Mouse (Mus musculus) ES-Bruce4 (cell line): Measurements from ENCODE around the gene Atp6v0c. TPM values are rescaled to one million over a fixed set of nuclear protein-coding genes. Genes with fewer than 3 reads are reported as not detected.

Experiments used
- H3K27ac ChIP-seq: 2 replicates; pipeline ENCODE4 v1.5.1; 2012; ENCODE audit warnings: low read length, inconsistent platforms; ENCODE audit not compliant: insufficient read depth
- H3K27me3 ChIP-seq: 2 replicates; pipeline ENCODE4 v1.6.1; 2012; ENCODE audit warnings: mild to moderate bottlenecking, low read length, inconsistent platforms; ENCODE audit not compliant: control insufficient read depth, poor library complexity, insufficient read depth, severe bottlenecking
- H3K36me3 ChIP-seq: 2 replicates; pipeline ENCODE4 v1.6.1; 2012; ENCODE audit warnings: inconsistent platforms, mild to moderate bottlenecking, low read length, moderate library complexity; ENCODE audit not compliant: control insufficient read depth, poor library complexity, insufficient read depth, severe bottlenecking
- H3K4me1 ChIP-seq: one replicate; pipeline ENCODE4 v1.8.1; 2011; ENCODE audit warnings: low read length; ENCODE audit not compliant: control insufficient read depth, insufficient read depth
- H3K4me3 ChIP-seq: 2 replicates; pipeline ENCODE4 v1.5.1; 2011; ENCODE audit warnings: low read depth, mild to moderate bottlenecking, low read length
- H3K9ac ChIP-seq: 2 replicates; pipeline ENCODE4 v1.6.1; 2012; ENCODE audit warnings: low read depth, mild to moderate bottlenecking, inconsistent platforms; ENCODE audit not compliant: poor library complexity, severe bottlenecking
- H3K9me3 ChIP-seq: replicated peaks from 2 replicates; pipeline ENCODE4 v1.6.1; 2012; ENCODE audit warnings: mild to moderate bottlenecking, low read length, inconsistent platforms; ENCODE audit not compliant: control insufficient read depth, poor library complexity, insufficient read depth, severe bottlenecking
- CTCF ChIP-seq: IDR thresholded peaks from one replicate; pipeline ENCODE4 v1.8.1; 2011; ENCODE audit warnings: low read depth, low read length
- EP300 ChIP-seq: IDR thresholded peaks from 2 replicates; pipeline ENCODE4 v1.6.1; 2011; ENCODE audit warnings: low read depth, low read length; ENCODE audit not compliant: insufficient read depth
- POLR2A ChIP-seq: IDR thresholded peaks from one replicate; pipeline ENCODE4 v1.8.1; 2011; ENCODE audit warnings: low read length; ENCODE audit not compliant: insufficient read depth
- polyA plus RNA-seq: library from polyadenylated mRNA; stranded (reverse); fragments of >200 nt; gene quantifications from 2 replicates; pipeline ENCODE4 v1.2.4, GENCODE M21; 2011; ENCODE audit warnings: low read depth; ENCODE audit not compliant: missing spikeins, insufficient read depth, insufficient read length

Atp6v0c gene
- polyA plus RNA-seq, 1 experiment = 254 TPM

GRCm38 (mm10) chr17:24157121-24157520 lies 12.4 kb downstream of the Atp6v0c start:
- no peak overlapping the region for H3K27ac ChIP-seq
- no peaks in the 10 kb centered on the region for H3K36me3 ChIP-seq
- no peaks in the 10 kb centered on the region for H3K4me1 ChIP-seq
- H3K4me3 ChIP-seq = no peak overlapping the region
- no peaks in the 10 kb centered on the region for H3K27me3 ChIP-seq
- TF ChIP-seq CTCF = no peak
- TF ChIP-seq POLR2A = no peak
- no peak for TF ChIP-seq EP300
- H3K9ac ChIP-seq = no peak overlapping the region
- no peaks in the 10 kb centered on the region for H3K9me3 ChIP-seq

DNA sequence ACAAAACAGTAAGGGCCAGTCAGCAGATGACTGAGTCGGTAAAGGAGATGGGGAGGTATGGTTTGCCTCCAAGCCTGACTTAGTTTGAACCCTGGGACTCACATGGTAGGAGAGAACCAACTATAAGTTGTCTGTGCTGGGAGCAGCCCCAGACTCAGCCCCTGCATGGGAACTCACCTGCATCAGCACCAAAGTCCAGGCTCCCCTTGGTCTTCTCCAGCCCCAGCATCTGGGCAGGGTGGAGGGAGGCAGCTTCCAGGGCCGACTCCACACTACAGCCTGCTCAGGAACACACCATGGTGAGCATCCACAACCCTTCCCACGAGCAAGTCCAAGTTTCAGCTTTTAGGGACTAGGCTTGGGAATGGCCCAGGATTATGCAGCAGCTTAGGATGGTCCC lies 13.1 kb downstream of the Atp6v0c start:
- TF ChIP-seq POLR2A = no peak
- no peak for TF ChIP-seq EP300
- TF ChIP-seq CTCF = no peak
- Histone ChIP-seq H3K36me3 (no peaks in the 10 kb centered on the region), H3K27ac (no peak overlapping the region), H3K27me3 (no peaks in the 10 kb centered on the region), H3K9me3 (no peaks in the 10 kb centered on the region), H3K4me1 (no peaks in the 10 kb centered on the region), H3K9ac (no peak overlapping the region), H3K4me3 (no peak overlapping the region)

- no peaks in the 10 kb centered on the region for H3K36me3 ChIP-seq
- no peak overlapping the region for H3K27ac ChIP-seq
- H3K4me3 ChIP-seq = no peak overlapping the region
- TF ChIP-seq EP300 (no peak), POLR2A (no peak), CTCF (no peak)
- no peaks in the 10 kb centered on the region for H3K9me3 ChIP-seq
- no peaks in the 10 kb centered on the region for H3K4me1 ChIP-seq
- H3K27me3 ChIP-seq = no peaks in the 10 kb centered on the region
- H3K9ac ChIP-seq = no peak overlapping the region
Measured at GRCm38 (mm10) chr17:24155742-24156141, 13.8 kb downstream of the Atp6v0c start.

- no peaks in the 10 kb centered on the region for H3K36me3 ChIP-seq
- H3K9me3 ChIP-seq = no peaks in the 10 kb centered on the region
- H3K27ac ChIP-seq = no peak overlapping the region
- TF ChIP-seq POLR2A = no peak
- no peak for TF ChIP-seq EP300
- no peak for TF ChIP-seq CTCF
- H3K4me1 ChIP-seq = no peaks in the 10 kb centered on the region
- H3K4me3 ChIP-seq = no peak overlapping the region
- H3K9ac ChIP-seq = no peak overlapping the region
- H3K27me3 ChIP-seq = no peaks in the 10 kb centered on the region
Measured at GRCm38 (mm10) chr17:24154463-24154862, 15.0 kb downstream of the Atp6v0c start.

DNA sequence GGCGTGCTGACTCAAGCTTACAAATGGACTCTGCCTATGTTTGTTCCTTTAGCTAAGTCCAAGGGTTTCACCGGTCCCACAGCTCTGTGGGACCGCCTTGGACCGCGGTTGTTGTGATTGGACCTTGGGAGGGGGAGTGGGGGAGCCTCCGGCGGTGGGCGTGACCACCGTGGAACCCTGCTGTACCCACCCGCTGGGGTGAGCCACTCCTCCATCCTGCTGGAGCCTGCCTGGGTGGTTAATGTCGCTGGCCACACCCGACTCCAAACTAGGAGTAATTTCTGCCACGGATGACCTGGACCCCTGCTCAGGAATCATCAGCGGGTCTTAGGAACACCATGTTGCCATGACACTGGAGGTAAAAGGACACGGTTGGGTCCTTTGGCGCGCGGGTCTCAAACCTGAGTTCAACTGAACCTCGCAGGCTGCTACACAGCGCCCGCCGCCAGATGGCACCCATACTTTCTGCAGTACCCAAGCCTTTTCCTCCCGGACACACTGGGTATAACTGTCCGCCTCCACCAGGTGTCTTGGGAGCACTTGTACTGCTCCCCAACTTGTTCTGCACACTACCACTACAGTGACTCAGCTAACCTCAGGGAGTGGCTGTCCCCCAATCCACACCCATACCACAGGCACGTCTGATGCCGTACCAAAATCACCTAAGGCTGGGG lies 17.5 kb downstream of the Atp6v0c start:
- TF ChIP-seq CTCF (peak; percentile 81), EP300 (no peak)
- H3K36me3 ChIP-seq = no peaks in the 10 kb centered on the region
- H3K9ac ChIP-seq = peak overlapping the region; percentile 33; the same call in 1 of the 2 replicates
- H3K27me3 ChIP-seq = no peaks in the 10 kb centered on the region
- H3K9me3 ChIP-seq = no peaks in the 10 kb centered on the region
- H3K4me1 ChIP-seq = no peaks in the 10 kb centered on the region
- H3K27ac ChIP-seq = peak overlapping the region; percentile 48; the same call in 1 of the 2 replicates
- peak overlapping the region; percentile 49 for H3K4me3 ChIP-seq

GRCm38 (mm10) chr17:24151382-24151781 lies 18.1 kb downstream of the Atp6v0c start:
- no peak overlapping the region for H3K4me3 ChIP-seq
- H3K27me3 ChIP-seq = no peaks in the 10 kb centered on the region
- H3K27ac ChIP-seq = peak overlapping the region; percentile 6; the same call in 1 of the 2 replicates
- peak overlapping the region; percentile 33; the same call in 1 of the 2 replicates for H3K9ac ChIP-seq
- no peaks in the 10 kb centered on the region for H3K36me3 ChIP-seq
- no peaks in the 10 kb centered on the region for H3K9me3 ChIP-seq
- TF ChIP-seq POLR2A = no peak
- no peak for TF ChIP-seq CTCF
- TF ChIP-seq EP300 = no peak
- no peaks in the 10 kb centered on the region for H3K4me1 ChIP-seq
